Mouse (Mus musculus): Measurements from ENCODE around the gene Tmem210. TPM values are rescaled to one million over a fixed set of nuclear protein-coding genes. Genes with fewer than 3 reads are reported as not detected.

The Tmem210 gene
- 2.1 TPM for polyA plus RNA-seq (2014; fragmentation: Illumina TruSeq; extraction: RNeasy Lipid Tissue Mini Kit (QIAGEN cat#74804); ENCODE audit: low read depth, low replicate concordance)

GRCm38 (mm10) chr2:25287927-25288649, at the start of gene Tmem210:
Gene Tmem210, plus strand, starts transcription at chr2:25288145.

GRCm38 (mm10) chr2:25242101-25242506, 45.8 kb upstream of the Tmem210 start, which contains the start of the genes Rnf208 and Cysrt1:
Gene Rnf208, plus strand, starts transcription at chr2:25242255.
Gene Cysrt1, minus strand, starts transcription at chr2:25242452.

GRCm38 (mm10) chr2:25246183-25247072, 41.5 kb upstream of the Tmem210 start, which contains the start of gene AL732309.1:
Gene AL732309.1, minus strand, starts transcription at chr2:25246863.

GRCm38 (mm10) chr2:25255284-25255779, 32.6 kb upstream of the Tmem210 start, which contains the start of gene Tmem203:
Gene Tmem203, plus strand, starts transcription at chr2:25255439.

GRCm38 (mm10) chr2:25262291-25262767, 25.6 kb upstream of the Tmem210 start, which contains the start of gene Tprn:
Gene Tprn, plus strand, starts transcription at chr2:25262618.

GRCm38 (mm10) chr2:25271827-25272511, 16.0 kb upstream of the Tmem210 start, which contains the start of the genes Ssna1 and Anapc2:
Gene Ssna1, minus strand, starts transcription at chr2:25272438.
Gene Anapc2, plus strand, starts transcription at chr2:25272478.

GRCm38 (mm10) chr2:25289651-25290050, 1.7 kb downstream of the Tmem210 start, which contains the start of gene Lrrc26:
Gene Lrrc26, plus strand, starts transcription at chr2:25289915.

GRCm38 (mm10) chr2:25318971-25319773, 31.2 kb downstream of the Tmem210 start, which contains the start of gene Grin1:
Gene Grin1, minus strand, starts transcription at chr2:25319187.

GRCm38 (mm10) chr2:25332286-25333160, 44.6 kb downstream of the Tmem210 start, which contains the start of gene Man1b1:
Gene Man1b1, plus strand, starts transcription at chr2:25332338.

Other genes with a start within 250 kb of the Tmem210 start
- 187 TPM for gene Nsmf, start 233.8 kb upstream of the Tmem210 start, polyA plus RNA-seq (2014; fragmentation: Illumina TruSeq; extraction: RNeasy Lipid Tissue Mini Kit (QIAGEN cat#74804); ENCODE audit: low read depth, low replicate concordance)
- gene Entpd8, start 207.8 kb upstream of the Tmem210 start, polyA plus RNA-seq (2014; fragmentation: Illumina TruSeq; extraction: RNeasy Lipid Tissue Mini Kit (QIAGEN cat#74804); ENCODE audit: low read depth, low replicate concordance) = 3.4 TPM
- gene Noxa1, start 193.0 kb upstream of the Tmem210 start, polyA plus RNA-seq (2014; fragmentation: Illumina TruSeq; extraction: RNeasy Lipid Tissue Mini Kit (QIAGEN cat#74804); ENCODE audit: low read depth, low replicate concordance) = 0.26 TPM
- 6.2 TPM for gene Nrarp, start 107.4 kb upstream of the Tmem210 start, polyA plus RNA-seq (2014; fragmentation: Illumina TruSeq; extraction: RNeasy Lipid Tissue Mini Kit (QIAGEN cat#74804); ENCODE audit: low read depth, low replicate concordance)
- 24.7 TPM for gene Tor4a, start 91.3 kb upstream of the Tmem210 start, polyA plus RNA-seq (2014; fragmentation: Illumina TruSeq; extraction: RNeasy Lipid Tissue Mini Kit (QIAGEN cat#74804); ENCODE audit: low read depth, low replicate concordance)
- 43.3 TPM for gene Nelfb, start 76.7 kb upstream of the Tmem210 start, polyA plus RNA-seq (2014; fragmentation: Illumina TruSeq; extraction: RNeasy Lipid Tissue Mini Kit (QIAGEN cat#74804); ENCODE audit: low read depth, low replicate concordance)
- gene Stpg3, start 73.5 kb upstream of the Tmem210 start, polyA plus RNA-seq (2014; fragmentation: Illumina TruSeq; extraction: RNeasy Lipid Tissue Mini Kit (QIAGEN cat#74804); ENCODE audit: low read depth, low replicate concordance) = 1.8 TPM
- 6.7 TPM for gene Fam166a, start 69.4 kb upstream of the Tmem210 start, polyA plus RNA-seq (2014; fragmentation: Illumina TruSeq; extraction: RNeasy Lipid Tissue Mini Kit (QIAGEN cat#74804); ENCODE audit: low read depth, low replicate concordance)
- gene Tubb4b, start 63.4 kb upstream of the Tmem210 start, polyA plus RNA-seq (2014; fragmentation: Illumina TruSeq; extraction: RNeasy Lipid Tissue Mini Kit (QIAGEN cat#74804); ENCODE audit: low read depth, low replicate concordance) = 224 TPM
- not detected for gene Slc34a3, start 53.8 kb upstream of the Tmem210 start, polyA plus RNA-seq (2014; fragmentation: Illumina TruSeq; extraction: RNeasy Lipid Tissue Mini Kit (QIAGEN cat#74804); ENCODE audit: low read depth, low replicate concordance)
- not detected for gene Rnf224, start 51.4 kb upstream of the Tmem210 start, polyA plus RNA-seq (2014; fragmentation: Illumina TruSeq; extraction: RNeasy Lipid Tissue Mini Kit (QIAGEN cat#74804); ENCODE audit: low read depth, low replicate concordance)
- 6.8 TPM for gene Rnf208, start 45.9 kb upstream of the Tmem210 start, polyA plus RNA-seq (2014; fragmentation: Illumina TruSeq; extraction: RNeasy Lipid Tissue Mini Kit (QIAGEN cat#74804); ENCODE audit: low read depth, low replicate concordance)
- gene Cysrt1, start 45.7 kb upstream of the Tmem210 start, polyA plus RNA-seq (2014; fragmentation: Illumina TruSeq; extraction: RNeasy Lipid Tissue Mini Kit (QIAGEN cat#74804); ENCODE audit: low read depth, low replicate concordance) = 0.38 TPM
- 13.6 TPM for gene AL732309.1, start 41.3 kb upstream of the Tmem210 start, polyA plus RNA-seq (2014; fragmentation: Illumina TruSeq; extraction: RNeasy Lipid Tissue Mini Kit (QIAGEN cat#74804); ENCODE audit: low read depth, low replicate concordance)
- 27.6 TPM for gene Tmem203, start 32.7 kb upstream of the Tmem210 start, polyA plus RNA-seq (2014; fragmentation: Illumina TruSeq; extraction: RNeasy Lipid Tissue Mini Kit (QIAGEN cat#74804); ENCODE audit: low read depth, low replicate concordance)
- 11.7 TPM for gene Tprn, start 25.5 kb upstream of the Tmem210 start, polyA plus RNA-seq (2014; fragmentation: Illumina TruSeq; extraction: RNeasy Lipid Tissue Mini Kit (QIAGEN cat#74804); ENCODE audit: low read depth, low replicate concordance)
- gene Ssna1, start 15.7 kb upstream of the Tmem210 start, polyA plus RNA-seq (2014; fragmentation: Illumina TruSeq; extraction: RNeasy Lipid Tissue Mini Kit (QIAGEN cat#74804); ENCODE audit: low read depth, low replicate concordance) = 57.4 TPM
- gene Anapc2, start 15.7 kb upstream of the Tmem210 start, polyA plus RNA-seq (2014; fragmentation: Illumina TruSeq; extraction: RNeasy Lipid Tissue Mini Kit (QIAGEN cat#74804); ENCODE audit: low read depth, low replicate concordance) = 70.9 TPM
- 2.9 TPM for gene Lrrc26, start 1.8 kb downstream of the Tmem210 start, polyA plus RNA-seq (2014; fragmentation: Illumina TruSeq; extraction: RNeasy Lipid Tissue Mini Kit (QIAGEN cat#74804); ENCODE audit: low read depth, low replicate concordance)
- not detected for gene Grin1, start 31.0 kb downstream of the Tmem210 start, polyA plus RNA-seq (2014; fragmentation: Illumina TruSeq; extraction: RNeasy Lipid Tissue Mini Kit (QIAGEN cat#74804); ENCODE audit: low read depth, low replicate concordance)
- 44.1 TPM for gene Man1b1, start 44.2 kb downstream of the Tmem210 start, polyA plus RNA-seq (2014; fragmentation: Illumina TruSeq; extraction: RNeasy Lipid Tissue Mini Kit (QIAGEN cat#74804); ENCODE audit: low read depth, low replicate concordance)
- gene Dpp7, start 68.2 kb downstream of the Tmem210 start, polyA plus RNA-seq (2014; fragmentation: Illumina TruSeq; extraction: RNeasy Lipid Tissue Mini Kit (QIAGEN cat#74804); ENCODE audit: low read depth, low replicate concordance) = 15.5 TPM
- 26.4 TPM for gene Uap1l1, start 77.5 kb downstream of the Tmem210 start, polyA plus RNA-seq (2014; fragmentation: Illumina TruSeq; extraction: RNeasy Lipid Tissue Mini Kit (QIAGEN cat#74804); ENCODE audit: low read depth, low replicate concordance)
- 1.5 TPM for gene Sapcd2, start 84.2 kb downstream of the Tmem210 start, polyA plus RNA-seq (2014; fragmentation: Illumina TruSeq; extraction: RNeasy Lipid Tissue Mini Kit (QIAGEN cat#74804); ENCODE audit: low read depth, low replicate concordance)
- gene Entpd2, start 107.7 kb downstream of the Tmem210 start, polyA plus RNA-seq (2014; fragmentation: Illumina TruSeq; extraction: RNeasy Lipid Tissue Mini Kit (QIAGEN cat#74804); ENCODE audit: low read depth, low replicate concordance) = 47.9 TPM
- gene Npdc1, start 111.2 kb downstream of the Tmem210 start, polyA plus RNA-seq (2014; fragmentation: Illumina TruSeq; extraction: RNeasy Lipid Tissue Mini Kit (QIAGEN cat#74804); ENCODE audit: low read depth, low replicate concordance) = 94.7 TPM
- gene Fut7, start 135.1 kb downstream of the Tmem210 start, polyA plus RNA-seq (2014; fragmentation: Illumina TruSeq; extraction: RNeasy Lipid Tissue Mini Kit (QIAGEN cat#74804); ENCODE audit: low read depth, low replicate concordance) = 0.61 TPM
- gene Abca2, start 140.6 kb downstream of the Tmem210 start, polyA plus RNA-seq (2014; fragmentation: Illumina TruSeq; extraction: RNeasy Lipid Tissue Mini Kit (QIAGEN cat#74804); ENCODE audit: low read depth, low replicate concordance) = 204 TPM
- 34.4 TPM for gene Clic3, start 168.7 kb downstream of the Tmem210 start, polyA plus RNA-seq (2014; fragmentation: Illumina TruSeq; extraction: RNeasy Lipid Tissue Mini Kit (QIAGEN cat#74804); ENCODE audit: low read depth, low replicate concordance)
- gene Paxx, start 172.9 kb downstream of the Tmem210 start, polyA plus RNA-seq (2014; fragmentation: Illumina TruSeq; extraction: RNeasy Lipid Tissue Mini Kit (QIAGEN cat#74804); ENCODE audit: low read depth, low replicate concordance) = 79.8 TPM
- 1,188 TPM for gene Ptgds, start 181.9 kb downstream of the Tmem210 start, polyA plus RNA-seq (2014; fragmentation: Illumina TruSeq; extraction: RNeasy Lipid Tissue Mini Kit (QIAGEN cat#74804); ENCODE audit: low read depth, low replicate concordance)
- gene Lcn12, start 205.8 kb downstream of the Tmem210 start, polyA plus RNA-seq (2014; fragmentation: Illumina TruSeq; extraction: RNeasy Lipid Tissue Mini Kit (QIAGEN cat#74804); ENCODE audit: low read depth, low replicate concordance) = 383 TPM
- gene Fbxw5, start 212.6 kb downstream of the Tmem210 start, polyA plus RNA-seq (2014; fragmentation: Illumina TruSeq; extraction: RNeasy Lipid Tissue Mini Kit (QIAGEN cat#74804); ENCODE audit: low read depth, low replicate concordance) = 74.6 TPM
- 7.2 TPM for gene C8g, start 213.6 kb downstream of the Tmem210 start, polyA plus RNA-seq (2014; fragmentation: Illumina TruSeq; extraction: RNeasy Lipid Tissue Mini Kit (QIAGEN cat#74804); ENCODE audit: low read depth, low replicate concordance)

Data from adipose tissue, adult 10 weeks (tissue).